In the genomic region with DNA sequence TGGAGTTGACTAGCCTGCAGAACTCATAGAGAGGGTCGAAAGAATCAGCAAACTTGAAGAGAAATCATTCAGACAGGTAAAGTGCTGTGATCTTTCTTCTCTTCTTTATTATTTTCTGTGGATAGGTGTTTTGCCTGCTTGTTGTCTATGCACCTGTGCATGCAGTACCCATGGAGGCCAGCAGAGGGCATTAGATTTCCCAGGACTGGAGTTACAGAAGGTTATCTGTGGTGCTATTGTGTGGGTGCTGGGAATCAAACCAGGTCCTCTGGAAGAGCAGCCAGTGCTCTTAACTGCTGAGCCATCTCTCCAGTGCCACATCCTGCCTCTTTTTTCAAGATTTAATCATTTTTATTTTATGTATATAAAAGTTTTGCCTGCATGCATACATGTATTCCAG, we compare ENCODE assay signal across 9 mouse cellular contexts. TPM values are rescaled to one million over a fixed set of nuclear protein-coding genes. Genes with fewer than 3 reads are reported as not detected.
DNase-seq lines count a peak whose midpoint lies in the region; ATAC-seq and TF ChIP-seq lines count a peak whose summit lies in the region.
"Had no signal": no experiment of that assay in that cellular context is flagged by ENCODE, and none has a peak within 500 bp of the region (broad histone marks: within the 10 kb centered on the region; RNA-seq: fewer than 3 reads in every experiment).

No protein-coding gene starts in this region.

- no peaks in the 10 kb centered on the region for H3K36me3 ChIP-seq in intestine, postnatal 0 days (ENCODE audit: control insufficient read depth, insufficient read depth)
- H3K36me3 ChIP-seq in intestine, embryonic 16.5 days (ENCODE audit: control insufficient read depth, insufficient read depth, low read length): no peaks in the 10 kb centered on the region

- peak; percentile 66 to 71 for DNase-seq in CD8-positive naive resting alpha-beta T cell, adult 2 months (ENCODE audit: low read depth in 2 of 2, low spot score in 2 of 2)
- no peak for DNase-seq in brain, embryonic 14.5 days (ENCODE audit: low read depth)
- DNase-seq in natural killer cell, adult 2 months (ENCODE audit: low spot score in 2 of 2): peak; percentile 41 to 65
- no peak for DNase-seq in embryo, embryonic 11 days
- no peak for DNase-seq in adrenal gland, postnatal 4 days (ENCODE audit: low spot score in 2 of 2)
- DNase-seq in cerebellum, adult 9-10 months: no peak

- TF ChIP-seq CTCF in intestine, postnatal 0 days (IDR thresholded peaks at IDR 0.05; ENCODE audit: low read depth): peak; percentile 69
- peak; percentile 45; the same call in 1 of the 2 replicates for TF ChIP-seq CTCF in brain, embryonic 14.5 days (IDR thresholded peaks at IDR 0.05; ENCODE audit: borderline replicate concordance, extremely low read depth, insufficient read depth, insufficient read length)

- no peaks in the 10 kb centered on the region for H3K9me3 ChIP-seq in intestine, postnatal 0 days (ENCODE audit: control insufficient read depth)
- no peaks in the 10 kb centered on the region for H3K9me3 ChIP-seq in intestine, embryonic 16.5 days (ENCODE audit: control insufficient read depth, low read length)
- H3K9me3 ChIP-seq: neural tube, embryonic 12.5 days had no signal

- H3K27me3 ChIP-seq in intestine, postnatal 0 days (replicated peaks; ENCODE audit: control insufficient read depth, insufficient read depth, low read length): no peaks in the 10 kb centered on the region
- H3K27me3 ChIP-seq in intestine, embryonic 16.5 days (replicated peaks; ENCODE audit: control insufficient read depth, insufficient read depth, low read length): no peaks in the 10 kb centered on the region
- H3K27me3 ChIP-seq: neural tube, embryonic 12.5 days had no signal

- no peak overlapping the region for H3K9ac ChIP-seq in intestine, postnatal 0 days (ENCODE audit: low read depth, low read length)
- H3K9ac ChIP-seq in intestine, embryonic 16.5 days (ENCODE audit: low read depth, low read length): no peak overlapping the region
- H3K9ac ChIP-seq: neural tube, embryonic 12.5 days had no signal

- H3K27ac ChIP-seq in intestine, postnatal 0 days (ENCODE audit: low read depth, low read length): no peak overlapping the region
- no peak overlapping the region for H3K27ac ChIP-seq in intestine, embryonic 16.5 days (ENCODE audit: low read length)
- H3K27ac ChIP-seq: neural tube, embryonic 12.5 days had no signal

- no peak for TF ChIP-seq POLR2A in brain, embryonic 14.5 days (IDR thresholded peaks at IDR 0.05; ENCODE audit: borderline replicate concordance, extremely low read depth, insufficient read depth, insufficient read length, poor library complexity, severe bottlenecking)

- peaks cover 3% of the 10 kb centered on the region; the same call in 1 of the 2 replicates for H3K4me1 ChIP-seq in intestine, postnatal 0 days (replicated peaks; ENCODE audit: control insufficient read depth, insufficient read depth, low read length)
- H3K4me1 ChIP-seq in intestine, embryonic 16.5 days (ENCODE audit: control insufficient read depth, insufficient read depth, low read length): peaks cover 3% of the 10 kb centered on the region; the same call in 1 of the 2 replicates
- H3K4me1 ChIP-seq: neural tube, embryonic 12.5 days had no signal

- H3K4me3 ChIP-seq in intestine, postnatal 0 days (ENCODE audit: low read depth, low read length): no peak overlapping the region
- H3K4me3 ChIP-seq in intestine, embryonic 16.5 days (ENCODE audit: low read length): no peak overlapping the region
- H3K4me3 ChIP-seq: neural tube, embryonic 12.5 days had no signal

- H3K4me2 ChIP-seq in intestine, postnatal 0 days (replicated peaks; ENCODE audit: low read depth): no peak overlapping the region
- H3K4me2 ChIP-seq in intestine, embryonic 16.5 days (ENCODE audit: low read depth, low read length): no peak overlapping the region
- H3K4me2 ChIP-seq: neural tube, embryonic 12.5 days had no signal

- 49% methylated on average over 1 of the region's 1 CpGs for WGBS in intestine, postnatal 0 days
- 45% methylated on average over 1 of the region's 1 CpGs for WGBS in intestine, embryonic 16.5 days

- ATAC-seq in intestine, postnatal 0 days: no peak
- ATAC-seq in intestine, embryonic 16.5 days: no peak

RNA-seq across cellular contexts. Expression of gene Fgd3, which starts 28.7 kb away (rescaled TPM):
- polyA plus RNA-seq in intestine, postnatal 0 days (2015; fragmentation: Nextera tagmentation; extraction: Ambion mirVana): 0.60 and 0.61 TPM in 2 replicates
- polyA plus RNA-seq in intestine, embryonic 16.5 days (2015; fragmentation: Nextera tagmentation; extraction: Ambion mirVana): 0.82 and 1.2 TPM in 2 replicates
- 8.6 TPM in 2 replicates for polyA plus RNA-seq in brain, embryonic 14.5 days (2012; rRNA removed)
- total RNA-seq in adrenal gland, postnatal 4 days (2021): 1 to 10 TPM; 5.3 to 6.0 TPM

RNA-seq across cellular contexts. Expression of gene Susd3, which starts 42.9 kb away (rescaled TPM):
- 0.65 and 1.3 TPM in 2 replicates for polyA plus RNA-seq in intestine, postnatal 0 days (2015; fragmentation: Nextera tagmentation; extraction: Ambion mirVana)
- polyA plus RNA-seq in intestine, embryonic 16.5 days (2015; fragmentation: Nextera tagmentation; extraction: Ambion mirVana): 1.2 and 1.3 TPM in 2 replicates
- 0.44 and 0.72 TPM in 2 replicates for polyA plus RNA-seq in brain, embryonic 14.5 days (2012; rRNA removed)
- 10 to 100 TPM in 1 of 2 experiments, 1 to 10 TPM in 1; 8.2 to 11.3 TPM for total RNA-seq in adrenal gland, postnatal 4 days (2021)

RNA-seq across cellular contexts. Expression of gene Bicd2, which starts 50.0 kb away (rescaled TPM):
- polyA plus RNA-seq in intestine, postnatal 0 days (2015; fragmentation: Nextera tagmentation; extraction: Ambion mirVana): 8.9 and 9.3 TPM in 2 replicates
- polyA plus RNA-seq in intestine, embryonic 16.5 days (2015; fragmentation: Nextera tagmentation; extraction: Ambion mirVana): 14.7 and 15.7 TPM in 2 replicates
- 35.9 and 42.3 TPM in 2 replicates for polyA plus RNA-seq in brain, embryonic 14.5 days (2012; rRNA removed)
- total RNA-seq in adrenal gland, postnatal 4 days (2021): 10 to 100 TPM; 33.5 to 35.9 TPM

Comparison
In these comparisons a context has a peak if more than half of its experiments do, and no peak if none do; other contexts are left out.
1. DNase-seq: peak in CD8-positive naive resting alpha-beta T cell, adult 2 months (2 of 2) and natural killer cell, adult 2 months (2 of 2); none in brain, embryonic 14.5 days (single experiment), embryo, embryonic 11 days (single experiment), adrenal gland, postnatal 4 days (0 of 2) and cerebellum, adult 9-10 months (single experiment).